Mouse (Mus musculus) layer of hippocampus, postnatal 14 days (tissue): Measurements from ENCODE around the gene Fh1. TPM values are rescaled to one million over a fixed set of nuclear protein-coding genes. Genes with fewer than 3 reads are reported as not detected.

ENCODE experiments used
- DNase-seq, 2 experiments: peaks; one replicate each; pipeline ENCODE4 v3.0.0; 2021 to 2022; ENCODE audit warnings: low spot score in 2 of 2, mixed read lengths in 1 of 2
- total RNA-seq, 2 experiments: library from RNA; stranded (reverse); gene quantifications; 2 replicates each; pipeline ENCODE4 v1.2.3; 2021

Gene Fh1
- total RNA-seq, 2 experiments from 2014 or later, result 86.1 to 87.2 TPM

- no peak for DNase-seq
Measured at GRCm38 (mm10) chr1:175625990-175626692, 706 bp upstream of the Fh1 start.

GRCm38 (mm10) chr1:175623656-175624055 is 1.8 kb downstream of the Fh1 start:
- DNase-seq, result no peak

- no peak for DNase-seq
Measured at GRCm38 (mm10) chr1:175619814-175620431, 5.5 kb downstream of the Fh1 start, which contains the start of gene Kmo. Kmo (plus strand) TSS chr1:175620381.

- DNase-seq, result no peak
Measured at GRCm38 (mm10) chr1:175614992-175615391, 10.4 kb downstream of the Fh1 start.

- DNase-seq, result no peak
Measured at GRCm38 (mm10) chr1:175608708-175609107, 16.7 kb downstream of the Fh1 start.

DNA sequence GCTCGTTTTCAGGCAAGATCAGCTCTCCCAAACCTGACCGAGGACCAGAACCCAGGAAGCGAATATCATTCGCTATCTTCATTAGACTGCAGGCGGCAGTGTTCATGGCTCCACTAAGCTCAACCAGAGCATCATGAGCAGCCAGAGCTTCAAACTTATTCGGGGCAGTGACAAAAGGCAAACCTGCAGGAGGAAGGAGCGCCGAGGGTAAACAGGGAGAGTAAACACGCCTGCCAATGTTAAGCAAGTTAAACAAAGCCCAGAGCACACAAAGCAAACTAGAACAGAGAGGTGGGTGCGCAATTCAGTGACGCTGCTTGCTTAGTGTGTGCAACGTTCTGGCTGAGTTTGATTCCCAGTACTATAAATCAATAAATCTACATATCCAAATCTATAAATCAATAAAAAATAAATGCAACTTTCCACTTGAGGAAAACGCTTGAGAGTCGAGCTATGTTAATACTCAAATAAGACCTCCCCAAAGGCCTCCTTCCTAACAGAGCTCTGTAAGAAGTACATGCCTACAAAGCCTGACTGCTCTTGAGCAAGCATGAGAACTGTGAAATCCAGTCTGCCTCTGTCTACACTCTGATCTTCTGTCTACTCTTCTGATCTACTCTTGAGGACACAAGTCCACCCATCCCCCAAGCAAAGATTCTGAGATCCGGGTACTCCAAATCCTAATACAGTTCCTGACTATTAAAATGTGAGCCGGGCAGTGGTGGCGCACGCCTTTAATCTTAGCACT is 17.4 kb downstream of the Fh1 start:
- no peak for DNase-seq

GRCm38 (mm10) chr1:175607308-175607707 is 18.1 kb downstream of the Fh1 start:
- no peak for DNase-seq

DNA sequence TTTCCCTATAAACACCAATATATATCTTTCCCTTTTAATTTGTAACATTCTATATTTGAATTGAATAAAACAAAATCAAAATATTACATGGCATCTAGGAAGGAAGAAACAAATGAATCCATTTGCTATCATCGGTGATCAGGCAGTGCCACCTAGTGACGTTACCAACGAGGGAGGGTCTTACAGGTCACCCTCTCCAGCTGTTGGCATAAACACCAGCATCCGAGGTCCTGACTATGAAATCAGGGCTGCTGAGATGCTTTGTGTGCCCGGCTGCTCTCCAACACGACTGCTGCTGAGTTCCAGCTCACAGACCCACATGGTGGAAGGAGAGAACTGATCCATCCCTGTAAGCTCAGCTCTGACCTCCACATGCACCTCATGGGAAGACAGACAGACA is 22.0 kb downstream of the Fh1 start:
- DNase-seq, result peak in 1 of 2 experiments; percentile 27

DNA sequence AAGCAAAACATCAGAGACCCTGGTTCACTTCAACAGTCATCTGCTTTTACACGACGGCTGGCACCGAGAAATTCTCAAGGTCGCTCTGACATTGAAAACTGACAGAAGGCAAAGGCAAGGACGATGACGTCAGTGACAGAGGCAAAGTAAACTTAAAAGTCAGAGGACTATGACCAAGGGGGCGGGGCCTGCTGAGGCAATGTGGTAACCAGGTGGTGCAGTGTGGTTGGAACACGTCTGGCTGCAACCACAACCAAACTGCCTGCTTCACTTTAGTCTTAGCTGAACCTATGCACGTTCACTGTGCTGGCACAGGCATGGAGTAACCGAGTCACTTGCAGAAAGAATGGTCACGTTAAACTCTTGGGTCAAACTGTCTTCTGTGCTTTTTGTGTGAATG is 23.2 kb downstream of the Fh1 start:
- no peak for DNase-seq

DNA sequence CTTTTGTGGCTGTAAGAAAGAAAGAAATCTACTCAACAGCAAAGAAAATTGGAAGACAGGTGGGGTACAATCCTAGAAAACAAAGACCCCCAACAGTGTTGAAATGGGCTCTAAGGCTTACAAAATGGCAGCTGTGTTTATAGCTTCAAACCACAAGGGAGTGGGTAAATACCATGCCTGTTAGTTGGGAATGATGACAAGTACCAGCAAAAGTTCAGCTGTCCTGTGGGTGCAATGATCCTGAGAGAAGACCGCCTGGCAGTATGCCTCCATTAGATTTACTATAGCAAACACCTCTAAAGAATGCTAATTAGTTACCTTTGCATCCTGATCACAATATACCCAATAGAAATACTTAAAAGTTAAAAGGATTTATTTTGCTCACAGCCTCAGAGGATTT is 32.6 kb downstream of the Fh1 start:
- no peak for DNase-seq

- DNase-seq, result no peak
Measured at GRCm38 (mm10) chr1:175586656-175587055, 38.8 kb downstream of the Fh1 start.

DNA sequence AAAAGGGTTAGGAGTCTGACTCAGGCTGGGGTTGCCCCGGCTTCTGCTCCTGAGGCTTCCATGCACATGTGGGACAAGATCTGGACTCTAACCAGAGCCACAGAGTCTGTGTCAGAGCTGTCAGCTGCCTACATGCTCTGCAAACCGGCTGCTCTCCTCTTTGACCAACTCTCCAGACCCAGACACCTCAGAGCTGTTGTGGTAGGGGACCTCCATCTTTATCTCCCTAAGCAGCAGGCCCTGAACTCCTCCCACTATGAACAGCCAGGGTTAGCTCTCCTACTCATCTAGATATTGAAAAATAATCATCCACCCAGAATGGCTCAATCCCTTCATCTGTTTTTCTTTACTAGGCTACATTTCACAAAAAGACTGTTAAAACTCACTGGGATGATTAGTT is 40.2 kb downstream of the Fh1 start:
- no peak for DNase-seq

DNA sequence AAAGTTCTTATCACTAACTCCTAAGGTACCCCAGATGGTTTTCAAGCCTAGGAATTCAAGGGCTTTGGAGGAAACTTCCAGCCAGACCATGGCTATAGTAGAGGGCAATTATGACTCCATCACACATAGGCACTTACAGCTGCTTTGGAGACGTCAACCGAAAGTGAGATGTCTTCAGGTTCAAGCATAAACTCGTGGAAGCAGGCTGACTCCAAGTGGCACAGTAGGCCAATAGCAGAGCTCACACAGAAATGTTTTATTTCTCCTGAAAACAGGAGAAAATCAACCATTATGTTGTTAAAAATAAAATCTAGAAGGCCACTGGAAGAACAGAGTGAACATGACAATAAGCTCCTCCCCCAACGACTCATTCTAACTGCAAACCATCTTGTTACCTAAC is 42.6 kb downstream of the Fh1 start:
- DNase-seq, result no peak

GRCm38 (mm10) chr1:175580346-175580745 is 45.1 kb downstream of the Fh1 start:
- DNase-seq, result peak in 1 of 2 experiments; percentile 28

GRCm38 (mm10) chr1:175579598-175580235 is 45.7 kb downstream of the Fh1 start:
- peak; percentile 42 to 60 for DNase-seq

DNA sequence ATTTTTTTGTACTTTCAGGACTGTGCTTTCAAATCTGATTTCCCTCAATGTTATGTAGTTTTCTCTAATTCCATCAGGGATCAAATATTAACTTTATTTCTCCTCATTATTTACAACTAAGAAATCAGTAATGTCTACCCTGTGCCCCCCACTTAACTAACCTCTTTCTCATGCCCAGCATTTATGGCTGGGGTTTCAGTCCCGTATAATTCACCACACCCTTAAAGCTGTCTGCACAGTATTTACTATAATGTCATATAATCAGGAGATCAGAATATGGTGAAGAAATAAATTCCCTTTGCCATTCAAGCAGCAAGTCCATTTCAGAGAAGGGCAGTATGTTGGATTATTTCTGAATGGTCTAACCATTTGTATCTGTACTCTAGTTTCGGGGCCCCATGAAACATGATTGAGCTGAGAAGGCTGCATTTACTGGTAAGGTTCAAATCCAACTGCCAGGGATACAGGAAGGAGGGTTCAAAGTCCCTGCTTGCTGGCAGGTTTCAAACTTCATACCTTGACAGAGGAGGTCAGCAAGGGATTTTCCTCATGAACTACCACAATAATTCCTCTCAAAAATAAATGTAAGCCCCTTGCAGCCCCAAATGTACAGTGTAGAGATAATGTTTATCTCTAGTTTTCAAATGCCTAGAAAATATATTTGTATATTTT is 46.9 kb downstream of the Fh1 start:
- no peak for DNase-seq

DNA sequence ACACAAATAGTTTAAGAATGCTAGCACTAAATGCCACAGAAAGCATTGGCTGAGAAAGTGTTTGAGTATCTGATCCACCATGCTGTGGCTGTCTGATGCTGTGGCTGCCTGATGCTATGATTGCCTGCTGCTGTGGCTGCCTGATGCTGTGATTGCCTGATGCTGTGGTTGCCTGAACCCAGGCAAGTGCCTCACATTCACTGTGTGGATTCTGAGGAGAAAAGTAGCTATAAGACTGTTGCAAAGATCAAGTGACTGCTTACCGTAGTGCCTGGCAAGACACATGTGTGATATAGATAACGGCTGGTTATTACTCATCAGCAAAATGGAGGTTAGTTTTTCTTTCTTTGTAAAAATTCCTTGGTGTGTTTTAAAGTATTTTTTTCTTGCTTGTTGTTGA is 51.3 kb downstream of the Fh1 start:
- no peak for DNase-seq

DNA sequence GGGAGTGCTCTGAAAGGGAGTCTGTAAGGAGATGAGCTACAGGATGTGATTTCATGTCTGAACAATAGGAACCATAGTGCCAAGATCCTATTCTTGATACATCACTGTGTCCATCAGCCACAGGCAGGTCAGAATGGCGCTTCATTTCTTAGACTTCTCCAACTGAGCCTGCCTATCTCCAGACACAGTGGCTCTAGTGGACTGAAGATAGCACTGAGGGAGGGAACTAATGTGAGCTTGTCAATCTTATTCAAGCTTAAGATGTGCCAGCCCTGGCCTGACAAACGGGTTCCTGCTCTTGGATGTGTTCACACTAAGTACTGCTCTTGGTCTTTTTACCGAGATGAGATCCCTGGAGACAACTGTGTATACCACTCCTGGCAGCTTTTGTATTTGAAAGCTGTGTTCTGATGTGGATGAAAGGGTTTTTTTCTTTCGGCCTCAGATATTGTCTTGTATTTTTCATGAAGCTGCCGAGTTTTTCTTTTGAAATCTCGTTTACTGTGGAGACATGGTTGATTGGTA is 59.8 kb downstream of the Fh1 start:
- no peak for DNase-seq

DNA sequence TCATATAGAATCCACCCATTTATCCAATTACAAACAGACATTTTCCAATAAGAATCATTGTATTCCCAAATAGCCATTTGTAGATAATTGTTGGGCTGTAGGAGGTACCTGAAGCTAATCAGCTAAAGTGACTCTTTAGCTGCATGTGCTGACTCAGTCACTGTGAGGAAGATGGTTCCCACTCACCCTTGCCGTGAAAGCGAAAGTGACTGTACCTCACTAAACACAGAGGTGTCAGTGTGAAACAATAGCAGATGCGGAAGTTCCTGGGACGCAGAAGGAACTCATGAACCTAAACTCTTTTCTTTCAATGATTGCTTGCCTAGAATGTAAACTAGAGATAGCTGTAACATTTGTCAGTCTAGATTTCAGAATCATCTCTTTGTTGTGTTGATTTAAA is 61.1 kb downstream of the Fh1 start:
- DNase-seq, result no peak

- no peak for DNase-seq
Measured at GRCm38 (mm10) chr1:175562379-175562778, 63.1 kb downstream of the Fh1 start.

GRCm38 (mm10) chr1:175561806-175562205 is 63.6 kb downstream of the Fh1 start:
- no peak for DNase-seq
